Mouse (Mus musculus) CH12.LX (cell line): ENCODE data around the gene Zhx3. TPM values are rescaled to one million over a fixed set of nuclear protein-coding genes. Genes with fewer than 3 reads are reported as not detected.

Experiments used
- DNase-seq: peaks from one replicate; pipeline ENCODE4 v3.0.0-alpha.2; 2013; ENCODE audit errors: extremely low read depth
- H3K27ac ChIP-seq: 2 replicates; pipeline ENCODE4 v1.5.1; 2012; ENCODE audit warnings: low read depth, mild to moderate bottlenecking, control low read depth, moderate library complexity; ENCODE audit not compliant: insufficient read depth
- H3K27me3 ChIP-seq: replicated peaks from 2 replicates; pipeline ENCODE3; 2012; ENCODE audit warnings: inconsistent platforms
- H3K36me3 ChIP-seq, 2 experiments: replicated peaks in 1 of 2; 2 replicates each; pipeline versions ENCODE3 to v1.6.1; 2012; ENCODE audit warnings: inconsistent platforms in 1 of 2, low read length in 1 of 2, mild to moderate bottlenecking in 1 of 2, mixed read lengths in 1 of 2, moderate library complexity in 1 of 2; ENCODE audit not compliant: control insufficient read depth in 1 of 2, insufficient read depth in 1 of 2
- H3K4me1 ChIP-seq, 2 experiments: 2 replicates each; pipeline ENCODE4 v1.6.1; 2012; ENCODE audit warnings: inconsistent platforms in 1 of 2, moderate library complexity in 1 of 2; ENCODE audit not compliant: insufficient read depth in 2 of 2, control insufficient read depth in 1 of 2
- H3K4me2 ChIP-seq: 2 replicates; pipeline ENCODE4 v1.6.1; 2012; ENCODE audit warnings: low read depth, mild to moderate bottlenecking, control low read depth; ENCODE audit not compliant: poor library complexity, insufficient read depth, severe bottlenecking
- H3K4me3 ChIP-seq, 3 experiments: fragments of 150-350 bp in 1 of 3; sonication (generic) in 1 of 3; replicated peaks in 1 of 3; 2 replicates each; pipeline versions ENCODE3 to v1.5.1; 2011 to 2012; ENCODE audit warnings: low read depth in 2 of 3, low read length in 2 of 3, mild to moderate bottlenecking in 2 of 3, moderate library complexity in 2 of 3, control low read depth in 1 of 3, improper control_type of control experiment in 1 of 3, inconsistent platforms in 1 of 3, mixed read lengths in 1 of 3; ENCODE audit not compliant: poor library complexity in 1 of 3
- H3K79me2 ChIP-seq: replicated peaks from 2 replicates; pipeline ENCODE4 v1.6.1; 2012; ENCODE audit warnings: mild to moderate bottlenecking, moderate library complexity; ENCODE audit not compliant: control insufficient read depth, poor library complexity, insufficient read depth, severe bottlenecking; ENCODE audit errors: extremely low read depth
- H3K9ac ChIP-seq: 2 replicates; pipeline ENCODE4 v1.6.1; 2012; ENCODE audit warnings: low read depth, mild to moderate bottlenecking, control low read depth, moderate library complexity; ENCODE audit not compliant: insufficient read depth
- H3K9me3 ChIP-seq: replicated peaks from 2 replicates; pipeline ENCODE3; 2012; ENCODE audit warnings: low read length, inconsistent platforms, mixed read lengths
- CHD1 ChIP-seq: IDR thresholded peaks from 2 replicates; pipeline ENCODE4 v1.6.1; 2012; ENCODE audit warnings: low read depth, low read length, improper control_type of control experiment, inconsistent platforms
- E2F4 ChIP-seq: IDR thresholded peaks from 2 replicates; pipeline ENCODE4 v1.6.1; 2011; ENCODE audit warnings: low read depth, low read length, improper control_type of control experiment; ENCODE audit not compliant: insufficient replicate concordance
- EP300 ChIP-seq: IDR thresholded peaks from 2 replicates; pipeline ENCODE4 v1.6.1; 2011; ENCODE audit warnings: low read length, improper control_type of control experiment
- ETS1 ChIP-seq: conservative IDR thresholded peaks from 2 replicates; pipeline ENCODE4 v1.6.1; 2012; ENCODE audit warnings: low read depth, mild to moderate bottlenecking, inconsistent platforms, low read length, improper control_type of control experiment, moderate library complexity
- GABPA ChIP-seq: IDR thresholded peaks from 2 replicates; pipeline ENCODE4 v1.6.1; 2012; ENCODE audit warnings: low read depth, low read length, improper control_type of control experiment, inconsistent platforms; ENCODE audit not compliant: insufficient replicate concordance
- HCFC1 ChIP-seq: IDR thresholded peaks from 2 replicates; pipeline ENCODE4 v1.6.1; 2012; ENCODE audit warnings: low read depth, mild to moderate bottlenecking, inconsistent platforms, low read length, improper control_type of control experiment
- MAFK ChIP-seq: IDR thresholded peaks from 2 replicates; pipeline ENCODE4 v1.6.1; 2011; ENCODE audit warnings: low read length, improper control_type of control experiment; ENCODE audit not compliant: insufficient replicate concordance
- MAX ChIP-seq: IDR thresholded peaks from 2 replicates; pipeline ENCODE4 v1.6.1; 2011; ENCODE audit warnings: low read length, improper control_type of control experiment
- MYC ChIP-seq: IDR thresholded peaks from 2 replicates; pipeline ENCODE4 v1.6.1; 2011; ENCODE audit warnings: low read depth, mild to moderate bottlenecking, improper control_type of control experiment, low read length
- NRF1 ChIP-seq: IDR thresholded peaks from 2 replicates; pipeline ENCODE4 v1.6.1; 2014; ENCODE audit warnings: low read depth, mild to moderate bottlenecking, inconsistent platforms, low read length, improper control_type of control experiment, moderate library complexity
- POLR2A ChIP-seq: IDR thresholded peaks from 2 replicates; pipeline ENCODE4 v1.6.1; 2011; ENCODE audit warnings: low read depth, mild to moderate bottlenecking, improper control_type of control experiment, low read length
- RAD21 ChIP-seq: IDR thresholded peaks from 2 replicates; pipeline ENCODE4 v1.6.1; 2011; ENCODE audit warnings: low read depth, mild to moderate bottlenecking, low read length, improper control_type of control experiment, moderate library complexity
- RCOR1 ChIP-seq: conservative IDR thresholded peaks from 2 replicates; pipeline ENCODE4 v1.6.1; 2012; ENCODE audit warnings: low read depth, mild to moderate bottlenecking, inconsistent platforms, low read length, improper control_type of control experiment
- SIN3A ChIP-seq: IDR thresholded peaks from 2 replicates; pipeline ENCODE4 v1.6.1; 2012; ENCODE audit warnings: low read length, improper control_type of control experiment, inconsistent platforms
- SMC3 ChIP-seq: IDR thresholded peaks from 2 replicates; pipeline ENCODE4 v1.6.1; 2011; ENCODE audit warnings: low read depth, low read length, improper control_type of control experiment
- USF2 ChIP-seq: conservative IDR thresholded peaks from 2 replicates; pipeline ENCODE4 v1.6.1; 2011; ENCODE audit warnings: low read depth, low read length, improper control_type of control experiment
- ZKSCAN1 ChIP-seq: IDR thresholded peaks from 2 replicates; pipeline ENCODE4 v1.6.1; 2012; ENCODE audit warnings: low read depth, inconsistent platforms, low read length, improper control_type of control experiment, borderline replicate concordance
- dilution Hi-C: fragments of 300-500 bp; cut with MboI; formaldehyde crosslinking; loops from 2 replicates; pipeline ENCODE4 v1.14.3; 2020; ENCODE audit warnings: low sequenced_read_pairs; ENCODE audit not compliant: extremely low pct_unique_long_range_greater_than_20kb, extremely low pct_ligation_motif_present
- in situ Hi-C: fragments of 300-500 bp; cut with MboI; formaldehyde crosslinking; loops from 3 replicates; pipeline ENCODE4 v1.14.3; 2019; ENCODE audit warnings: low sequenced_read_pairs, low pct_ligation_motif_present, low pct_unique_long_range_greater_than_20kb, mixed read lengths
- polyA plus RNA-seq: library from polyadenylated mRNA; unstranded; fragments of >175 nt; gene quantifications from 2 replicates; pipeline ENCODE4 v1.2.1, GENCODE M21; 2012; ENCODE audit warnings: low read depth; ENCODE audit not compliant: insufficient read length
- total RNA-seq, 2 experiments: library from RNA; depleted of rRNA; stranded (reverse); fragments of 300-350 nt in 1 of 2; fragments of >200 nt in 1 of 2; gene quantifications; 2 replicates each; pipeline ENCODE4 v1.2.3; 2012 to 2014

Zhx3 gene
- total and polyA plus RNA-seq, 3 experiments: 1.3 to 4.2 (median 2.6) TPM

DNA sequence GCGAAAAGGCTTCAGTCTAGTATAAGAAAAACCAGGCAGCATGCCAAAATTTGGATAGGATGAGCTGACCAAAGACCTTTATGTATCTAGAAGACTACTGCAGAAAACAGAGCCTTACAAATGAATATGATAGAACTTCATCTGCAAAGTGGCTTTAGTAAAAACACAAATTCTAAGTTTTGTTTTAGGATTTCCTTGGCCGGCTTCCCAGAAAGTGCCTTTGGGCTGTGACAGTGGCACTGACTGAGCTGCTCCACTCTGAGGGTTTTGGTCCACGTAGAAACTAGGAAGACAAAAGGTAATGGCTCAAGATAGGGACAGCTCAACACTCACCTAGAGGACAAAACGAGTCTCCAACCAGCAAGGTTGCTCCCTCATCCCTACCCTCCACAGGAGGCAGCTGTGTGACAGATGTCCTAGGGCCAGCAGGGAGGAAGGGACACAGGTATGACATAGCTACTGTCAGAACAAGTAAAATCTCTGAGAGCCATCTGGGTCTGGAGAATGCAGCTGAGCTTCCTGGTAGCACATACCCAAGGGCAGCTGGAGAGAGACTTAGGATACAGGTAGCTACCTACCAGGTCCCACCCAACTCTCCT, 104.6 kb downstream of the Zhx3 start:
- H3K4me1 ChIP-seq: peaks cover 0 to 17% of the 10 kb centered on the region in 2 experiments; a peak in 2 of 4 replicates
- H3K27me3 ChIP-seq: no peaks in the 10 kb centered on the region
- dilution Hi-C loops (no loop called here), in situ Hi-C loops (no loop called here)
- no peak overlapping the region for H3K4me3 ChIP-seq
- no peak overlapping the region for H3K27ac ChIP-seq
- TF ChIP-seq SMC3: no peak
- TF ChIP-seq RCOR1: no peak
- no peak for TF ChIP-seq MAFK
- TF ChIP-seq CHD1: no peak
- no peak for TF ChIP-seq ZKSCAN1
- TF ChIP-seq NRF1: no peak
- TF ChIP-seq MAX: no peak
- TF ChIP-seq MYC: no peak
- no peak for TF ChIP-seq EP300
- TF ChIP-seq SIN3A: no peak
- no peak for TF ChIP-seq ETS1
- TF ChIP-seq E2F4: no peak
- no peak for DNase-seq
- no peak overlapping the region for H3K4me2 ChIP-seq
- H3K79me2 ChIP-seq: no peaks in the 10 kb centered on the region
- H3K9ac ChIP-seq: no peak overlapping the region
- H3K9me3 ChIP-seq: no peaks in the 10 kb centered on the region
- H3K36me3 ChIP-seq: peaks cover 3 to 44% of the 10 kb centered on the region in 2 experiments

DNA sequence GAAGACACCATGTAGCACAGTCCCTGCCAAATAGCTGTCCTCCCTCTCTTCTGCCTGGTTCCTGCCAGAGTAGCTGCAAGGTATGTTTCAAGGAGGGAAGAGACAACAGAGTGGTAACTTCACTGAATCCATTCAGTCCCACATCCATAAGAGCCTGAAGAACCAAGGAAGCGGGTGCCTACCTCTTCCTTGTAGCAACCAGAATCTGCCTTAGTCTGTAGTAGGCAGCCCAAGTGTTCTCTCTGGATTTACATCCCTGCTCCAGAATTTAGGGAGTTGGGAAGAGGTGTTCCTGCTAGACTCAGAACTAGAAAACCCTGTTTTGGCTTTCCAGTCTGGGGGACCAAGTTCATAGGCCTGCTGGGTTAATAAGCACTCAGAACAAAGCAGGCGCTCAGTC, 105.6 kb downstream of the Zhx3 start:
- Histone ChIP-seq H3K4me2 (no peak overlapping the region), H3K79me2 (no peaks in the 10 kb centered on the region), H3K9me3 (no peaks in the 10 kb centered on the region), H3K27me3 (no peaks in the 10 kb centered on the region), H3K4me3 (no peak overlapping the region), H3K27ac (no peak overlapping the region), H3K9ac (no peak overlapping the region), H3K4me1 (peaks cover 0 to 20% of the 10 kb centered on the region in 2 experiments; a peak in 2 of 4 replicates), H3K36me3 (peaks cover 6 to 54% of the 10 kb centered on the region in 2 experiments)
- DNase-seq: no peak
- dilution Hi-C loops: no loop called here
- in situ Hi-C loops: no loop called here
- TF ChIP-seq RCOR1 (no peak), RAD21 (no peak), HCFC1 (no peak), GABPA (no peak), POLR2A (no peak), ETS1 (no peak), USF2 (no peak)
